In the genomic region with DNA sequence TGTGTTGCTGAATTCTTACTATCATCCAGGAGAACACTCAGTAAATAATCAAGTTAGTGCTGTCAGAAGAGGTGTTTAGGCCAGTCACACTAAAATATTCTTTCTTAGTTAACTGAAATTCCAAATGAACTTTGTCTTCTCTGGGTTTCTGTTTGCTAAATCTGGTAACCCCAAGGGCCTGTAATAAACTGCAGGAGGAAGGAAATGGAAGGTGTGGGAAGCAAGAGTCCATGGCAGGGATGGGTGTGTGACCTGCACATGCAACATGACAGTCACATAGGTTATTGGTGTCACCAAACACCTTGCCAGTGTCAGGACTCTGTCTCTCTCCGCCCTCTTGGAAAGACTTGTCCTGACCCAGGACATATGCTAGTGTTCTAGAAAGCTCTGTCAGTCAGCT, we compare ENCODE assay signal across 19 mouse cellular contexts.
DNase-seq lines count a peak whose midpoint lies in the region; ATAC-seq and TF ChIP-seq lines count a peak whose summit lies in the region.
"Had no signal": no experiment of that assay in that cellular context is flagged by ENCODE, and none has a peak within 500 bp of the region (broad histone marks: within the 10 kb centered on the region; RNA-seq: fewer than 3 reads in every experiment).

No protein-coding gene starts in this region.

- H3K36me3 ChIP-seq in kidney, adult 2 months (ENCODE audit: control insufficient read depth, insufficient read depth, low read length): no peaks in the 10 kb centered on the region; the same call in none of the 2 replicates
- 0 out of 2 replicates have a peak, but pooled peaks cover 5% of the 10 kb centered on the region for H3K36me3 ChIP-seq in liver, postnatal 0 days (replicated peaks; ENCODE audit: insufficient read depth, low read length)
- H3K36me3 ChIP-seq in small intestine, adult 2 months (ENCODE audit: control insufficient read depth, insufficient read depth, low read length): no peaks in the 10 kb centered on the region
- H3K36me3 ChIP-seq: limb, embryonic 10.5 days; liver, embryonic 13.5 days; midbrain, embryonic 15.5 days had no signal

- DNase-seq in kidney, adult 2 months: peak; percentile 21
- no peak for DNase-seq in kidney, postnatal 10 days
- DNase-seq in liver, postnatal 0 days: no peak
- no peak for DNase-seq in liver
- peak; percentile 39 for DNase-seq in yolk sac, embryonic 10.5 days (ENCODE audit: low spot score)
- DNase-seq in gastrocnemius, adult 2 months: no peak
- DNase-seq: cerebellum, adult 9-10 months; gastrocnemius, postnatal 14 days; heart, adult 2 months; kidney, postnatal 25 days; layer of hippocampus, adult 9-11 months; liver, embryonic 13.5 days; spleen, adult 18-20 months had no signal

- TF ChIP-seq CTCF in kidney, adult 2 months (conservative IDR thresholded peaks at IDR 0.05; ENCODE audit: insufficient read depth, insufficient read length, low read depth, low read length): no peak
- TF ChIP-seq CTCF in liver, postnatal 0 days (IDR thresholded peaks at IDR 0.05; ENCODE audit: low read depth): no peak
- no peak for TF ChIP-seq CTCF in small intestine, adult 2 months (IDR thresholded peaks at IDR 0.05; ENCODE audit: extremely low read depth, insufficient read length, insufficient replicate concordance, low read depth, low read length)
- no peak for TF ChIP-seq CTCF in gastrocnemius, adult 2 months (IDR thresholded peaks at IDR 0.05)

- H3K4me2 ChIP-seq in liver, postnatal 0 days (ENCODE audit: low read depth, low read length): no peak overlapping the region
- H3K4me2 ChIP-seq: forebrain, embryonic 13.5 days; liver, embryonic 13.5 days; midbrain, embryonic 15.5 days had no signal

- H3K9ac ChIP-seq in liver, postnatal 0 days (replicated peaks): no peak overlapping the region
- H3K9ac ChIP-seq: forebrain, embryonic 13.5 days; liver, embryonic 13.5 days; midbrain, embryonic 15.5 days had no signal

- TF ChIP-seq POLR2A in kidney, adult 2 months (IDR thresholded peaks at IDR 0.05; ENCODE audit: low read depth, low read length): no peak
- TF ChIP-seq POLR2A in small intestine, adult 2 months (IDR thresholded peaks at IDR 0.05; ENCODE audit: low read depth, low read length): no peak

- ATAC-seq in liver, postnatal 0 days: no peak
- ATAC-seq: forebrain, embryonic 13.5 days; hindbrain, embryonic 16.5 days; midbrain, embryonic 15.5 days had no signal

- H3K27me3 ChIP-seq in kidney, adult 2 months (replicated peaks; ENCODE audit: control insufficient read depth, insufficient read depth, low read length): no peaks in the 10 kb centered on the region
- no peaks in the 10 kb centered on the region for H3K27me3 ChIP-seq in liver, postnatal 0 days (ENCODE audit: insufficient read depth, low read length)
- no peaks in the 10 kb centered on the region for H3K27me3 ChIP-seq in small intestine, adult 2 months (ENCODE audit: control insufficient read depth, insufficient read depth, low read length)
- H3K27me3 ChIP-seq: forebrain, embryonic 13.5 days; liver, embryonic 13.5 days; midbrain, embryonic 15.5 days had no signal

- peaks cover 6% of the 10 kb centered on the region; the same call in 1 of the 2 replicates for H3K4me1 ChIP-seq in kidney, adult 2 months (ENCODE audit: control insufficient read depth, insufficient read depth, low read length)
- peaks cover 10% of the 10 kb centered on the region; the same call in 1 of the 2 replicates for H3K4me1 ChIP-seq in liver, postnatal 0 days (ENCODE audit: insufficient read depth)
- H3K4me1 ChIP-seq in small intestine, adult 2 months (ENCODE audit: control insufficient read depth, insufficient read depth, insufficient read length, low read length): peaks cover 26% of the 10 kb centered on the region; the same call in 1 of the 2 replicates

- H3K4me3 ChIP-seq in kidney, adult 2 months (ENCODE audit: insufficient read depth, low read depth, low read length): no peak overlapping the region
- H3K4me3 ChIP-seq in liver, postnatal 0 days (ENCODE audit: low read depth, low read length): no peak overlapping the region
- no peak overlapping the region for H3K4me3 ChIP-seq in small intestine, adult 2 months (ENCODE audit: low read depth, low read length)
- H3K4me3 ChIP-seq in gastrocnemius, adult 2 months: no peak overlapping the region
- H3K4me3 ChIP-seq: forebrain, embryonic 13.5 days; heart, adult 2 months; limb, embryonic 10.5 days; liver, embryonic 13.5 days; midbrain, embryonic 15.5 days; myocyte had no signal

- WGBS in kidney, adult 2 months: 68% methylated on average over 1 of the region's 1 CpGs
- WGBS in liver, postnatal 0 days (ENCODE audit: insufficient replicate concordance): 87% methylated on average over 1 of the region's 1 CpGs
- 42% methylated on average over 1 of the region's 1 CpGs for WGBS in small intestine, adult 2 months

- intact Hi-C loops in gastrocnemius, adult 2 months (cut with DNase I): no loop called here

- H3K9me3 ChIP-seq in liver, postnatal 0 days (ENCODE audit: low read length): no peaks in the 10 kb centered on the region
- H3K9me3 ChIP-seq: forebrain, embryonic 13.5 days; limb, embryonic 10.5 days; liver, embryonic 13.5 days; midbrain, embryonic 15.5 days had no signal

- no peak overlapping the region for H3K27ac ChIP-seq in kidney, adult 2 months (ENCODE audit: insufficient read depth, low read depth, low read length)
- H3K27ac ChIP-seq in liver, postnatal 0 days (ENCODE audit: low read depth): peak overlapping the region; percentile 13; the same call in 1 of the 2 replicates
- H3K27ac ChIP-seq in small intestine, adult 2 months (ENCODE audit: insufficient read depth, low read depth, low read length): peak overlapping the region; percentile 88
- H3K27ac ChIP-seq in gastrocnemius, adult 2 months: no peak overlapping the region
- H3K27ac ChIP-seq: forebrain, embryonic 13.5 days; heart, adult 2 months; limb, embryonic 10.5 days; liver, embryonic 13.5 days; midbrain, embryonic 15.5 days had no signal

- TF ChIP-seq EP300 in liver, postnatal 0 days (IDR thresholded peaks at IDR 0.05; ENCODE audit: low read depth): no peak

Comparison
In these comparisons a context has a peak if more than half of its experiments do, and no peak if none do; other contexts are left out.
1. DNase-seq: peak in kidney, adult 2 months (single experiment) and yolk sac, embryonic 10.5 days (single experiment); none in kidney, postnatal 10 days (single experiment), liver, postnatal 0 days (single experiment), liver (single experiment) and gastrocnemius, adult 2 months (single experiment).
2. H3K27ac ChIP-seq: peak in liver, postnatal 0 days (single experiment) and small intestine, adult 2 months (single experiment); none in kidney, adult 2 months (single experiment) and gastrocnemius, adult 2 months (single experiment).